Mouse (Mus musculus) left cerebral cortex, adult 8-10 months (tissue): ENCODE data around the gene Trex1. TPM values are rescaled to one million over a fixed set of nuclear protein-coding genes. Genes with fewer than 3 reads are reported as not detected.

Source experiments
- DNase-seq, 2 experiments: peaks; one replicate each; pipeline ENCODE4 v3.0.0; 2022; ENCODE audit warnings: low spot score in 2 of 2
- total RNA-seq, 4 experiments: library from RNA; stranded (reverse); gene quantifications; 2 replicates each; pipeline ENCODE4 v1.2.4; 2022

The Trex1 gene
- total RNA-seq, 4 experiments from 2014 or later = 11.8 to 17.1 (median 14.0) TPM

- peak in 1 of 2 experiments; percentile 20 for DNase-seq
Observed at GRCm38 (mm10) chr9:109087987-109088386, 28.5 kb upstream of the Trex1 start.

GRCm38 (mm10) chr9:109084922-109085321 is 25.4 kb upstream of the Trex1 start:
- DNase-seq = no peak

GRCm38 (mm10) chr9:109082124-109082800 is 22.7 kb upstream of the Trex1 start, which contains the start of the genes Ccdc51 and Tma7:
TSS of gene Ccdc51 (plus strand) at chr9:109082493.
TSS of gene Tma7 (minus strand) at chr9:109082587.
- peak; percentile 79 to 90 for DNase-seq

GRCm38 (mm10) chr9:109081749-109082123 is 22.2 kb upstream of the Trex1 start:
- DNase-seq = no peak

- DNase-seq = no peak
Observed at GRCm38 (mm10) chr9:109080516-109080915, 21.0 kb upstream of the Trex1 start.

GRCm38 (mm10) chr9:109073661-109074573 is 14.4 kb upstream of the Trex1 start, which contains the start of gene Atrip:
TSS of gene Atrip (minus strand) at chr9:109074124.
- DNase-seq = peak; percentile 89 to 92

GRCm38 (mm10) chr9:109068095-109068735 is 8.7 kb upstream of the Trex1 start:
- DNase-seq = no peak

- no peak for DNase-seq
Observed at GRCm38 (mm10) chr9:109060898-109061295, 1.4 kb upstream of the Trex1 start.

GRCm38 (mm10) chr9:109060184-109060897 is 807 bp upstream of the Trex1 start:
- DNase-seq = no peak

GRCm38 (mm10) chr9:109058006-109058765 is 1.3 kb downstream of the Trex1 start:
- DNase-seq = no peak

GRCm38 (mm10) chr9:109057543-109057942 is 2.0 kb downstream of the Trex1 start:
- DNase-seq = no peak

- DNase-seq = no peak
Observed at GRCm38 (mm10) chr9:109056916-109057315, 2.6 kb downstream of the Trex1 start.

- no peak for DNase-seq
Observed at GRCm38 (mm10) chr9:109056081-109056690, 3.3 kb downstream of the Trex1 start.

- DNase-seq = peak in 1 of 2 experiments; percentile 40
Observed at GRCm38 (mm10) chr9:109055271-109056030, 4.1 kb downstream of the Trex1 start.

GRCm38 (mm10) chr9:109054712-109055111 is 4.8 kb downstream of the Trex1 start:
- DNase-seq = peak in 1 of 2 experiments; percentile 73

GRCm38 (mm10) chr9:109053851-109054250 is 5.7 kb downstream of the Trex1 start:
- no peak for DNase-seq

GRCm38 (mm10) chr9:109053366-109053765 is 6.2 kb downstream of the Trex1 start:
- DNase-seq = no peak

- DNase-seq = no peak
Observed at GRCm38 (mm10) chr9:109052490-109053260, 6.9 kb downstream of the Trex1 start.
